Mouse (Mus musculus): ENCODE data around the gene Htr6. TPM values are rescaled to one million over a fixed set of nuclear protein-coding genes. Genes with fewer than 3 reads are reported as not detected.

The Htr6 gene
- polyA plus RNA-seq, 1 experiment from 2014 or later, result 0.11 TPM

GRCm38 (mm10) chr4:139059569-139059968, 15.8 kb downstream of the Htr6 start:
- H3K9ac ChIP-seq (ENCODE audit: low read length), result no peak overlapping the region
- ATAC-seq (ENCODE audit: insufficient read depth, low FRiP score, low TSS enrichment) (no peak), DNase-seq (ENCODE audit: low spot score) (peak; percentile 60)
- H3K9me3 ChIP-seq (ENCODE audit: control insufficient read depth, low read length), result no peaks in the 10 kb centered on the region
- H3K27me3 ChIP-seq (ENCODE audit: control insufficient read depth, insufficient read depth, low read length), result no peaks in the 10 kb centered on the region
- no peak overlapping the region for H3K27ac ChIP-seq (ENCODE audit: low read depth, low read length)
- no peaks in the 10 kb centered on the region for H3K4me1 ChIP-seq (ENCODE audit: control insufficient read depth, insufficient read depth, low read length)
- H3K4me3 ChIP-seq (ENCODE audit: low read depth, low read length), result no peak overlapping the region
- no peaks in the 10 kb centered on the region for H3K36me3 ChIP-seq (ENCODE audit: control insufficient read depth, insufficient read depth, low read length)
- no peak overlapping the region for H3K4me2 ChIP-seq (ENCODE audit: low read depth)
- WGBS, result 5% methylated on average over 7 of the region's 7 CpGs

- Histone ChIP-seq H3K36me3 (ENCODE audit: control insufficient read depth, insufficient read depth, low read length) (no peaks in the 10 kb centered on the region), H3K4me1 (ENCODE audit: control insufficient read depth, insufficient read depth, low read length) (no peaks in the 10 kb centered on the region), H3K27me3 (ENCODE audit: control insufficient read depth, insufficient read depth, low read length) (no peaks in the 10 kb centered on the region), H3K9me3 (ENCODE audit: control insufficient read depth, low read length) (no peaks in the 10 kb centered on the region), H3K4me2 (ENCODE audit: low read depth) (no peak overlapping the region), H3K4me3 (ENCODE audit: low read depth, low read length) (no peak overlapping the region), H3K27ac (ENCODE audit: low read depth, low read length) (no peak overlapping the region), H3K9ac (ENCODE audit: low read length) (no peak overlapping the region)
- WGBS, result 89% methylated on average over 5 of the region's 5 CpGs
- no peak for DNase-seq (ENCODE audit: low spot score)
- ATAC-seq (ENCODE audit: insufficient read depth, low FRiP score, low TSS enrichment), result no peak
Observed at GRCm38 (mm10) chr4:139058029-139058428, 17.3 kb downstream of the Htr6 start.

DNA sequence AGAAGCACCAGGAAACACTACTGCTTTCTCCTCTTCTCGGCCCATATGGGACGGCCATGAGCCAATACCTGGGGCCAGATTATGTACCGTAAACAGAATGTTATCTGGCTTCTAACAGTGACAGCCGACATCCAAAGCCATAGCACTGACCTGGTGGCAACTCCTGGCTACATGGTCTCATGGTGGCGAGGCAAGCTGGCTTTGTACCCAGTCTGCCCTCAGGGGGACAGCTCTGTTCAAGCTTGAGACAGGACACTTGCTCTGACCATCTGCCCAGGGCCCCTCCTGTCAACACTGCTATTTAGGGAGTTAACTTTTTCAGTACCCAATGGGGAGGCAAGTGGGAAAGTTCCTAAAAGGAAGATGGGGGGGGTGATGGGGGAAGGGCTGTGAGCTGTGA, 18.1 kb downstream of the Htr6 start:
- Histone ChIP-seq H3K4me1 (ENCODE audit: control insufficient read depth, insufficient read depth, low read length) (no peaks in the 10 kb centered on the region), H3K9me3 (ENCODE audit: control insufficient read depth, low read length) (no peaks in the 10 kb centered on the region), H3K36me3 (ENCODE audit: control insufficient read depth, insufficient read depth, low read length) (no peaks in the 10 kb centered on the region), H3K9ac (ENCODE audit: low read length) (no peak overlapping the region), H3K4me3 (ENCODE audit: low read depth, low read length) (no peak overlapping the region), H3K4me2 (ENCODE audit: low read depth) (no peak overlapping the region), H3K27ac (ENCODE audit: low read depth, low read length) (no peak overlapping the region), H3K27me3 (ENCODE audit: control insufficient read depth, insufficient read depth, low read length) (no peaks in the 10 kb centered on the region)
- ATAC-seq (ENCODE audit: insufficient read depth, low FRiP score, low TSS enrichment), result no peak
- no peak for DNase-seq (ENCODE audit: low spot score)
- 92% methylated on average over 5 of the region's 5 CpGs for WGBS

DNA sequence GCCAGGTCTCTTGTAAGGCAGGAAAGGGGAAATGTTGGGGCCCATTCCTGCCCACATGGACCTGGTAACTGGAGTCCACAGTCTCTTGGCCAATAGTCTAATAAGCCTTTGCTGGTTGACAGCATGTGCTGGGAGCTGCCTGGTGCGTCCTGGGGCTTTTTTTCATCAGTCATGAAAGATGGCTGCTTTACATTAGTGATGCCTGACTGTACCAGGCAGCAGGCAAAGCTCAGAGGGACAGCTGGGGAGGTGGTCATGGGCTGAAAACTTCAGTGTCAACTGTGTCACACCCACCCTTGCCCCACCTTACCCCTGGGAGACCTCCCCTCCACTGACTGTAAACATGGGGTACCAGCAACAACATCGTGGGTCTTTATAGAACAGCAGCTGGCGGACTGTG, 19.6 kb downstream of the Htr6 start:
- H3K27ac ChIP-seq (ENCODE audit: low read depth, low read length), result no peak overlapping the region
- no peaks in the 10 kb centered on the region for H3K9me3 ChIP-seq (ENCODE audit: control insufficient read depth, low read length)
- DNase-seq (ENCODE audit: low spot score) (no peak), ATAC-seq (ENCODE audit: insufficient read depth, low FRiP score, low TSS enrichment) (no peak)
- 67% methylated on average over 3 of the region's 3 CpGs for WGBS
- no peaks in the 10 kb centered on the region for H3K27me3 ChIP-seq (ENCODE audit: control insufficient read depth, insufficient read depth, low read length)
- H3K4me2 ChIP-seq (ENCODE audit: low read depth), result no peak overlapping the region
- no peak overlapping the region for H3K4me3 ChIP-seq (ENCODE audit: low read depth, low read length)
- H3K4me1 ChIP-seq (ENCODE audit: control insufficient read depth, insufficient read depth, low read length), result no peaks in the 10 kb centered on the region
- no peak overlapping the region for H3K9ac ChIP-seq (ENCODE audit: low read length)
- H3K36me3 ChIP-seq (ENCODE audit: control insufficient read depth, insufficient read depth, low read length), result no peaks in the 10 kb centered on the region

- 82% methylated on average over 4 of the region's 4 CpGs for WGBS
- no peaks in the 10 kb centered on the region for H3K27me3 ChIP-seq (ENCODE audit: control insufficient read depth, insufficient read depth, low read length)
- no peak for ATAC-seq (ENCODE audit: insufficient read depth, low FRiP score, low TSS enrichment)
Observed at GRCm38 (mm10) chr4:139055336-139055735, 20.0 kb downstream of the Htr6 start.

GRCm38 (mm10) chr4:139054300-139054923, 21.0 kb downstream of the Htr6 start:
- Histone ChIP-seq H3K4me1 (ENCODE audit: control insufficient read depth, insufficient read depth, low read length) (no peaks in the 10 kb centered on the region), H3K9ac (ENCODE audit: low read length) (no peak overlapping the region; the same call in 1 of the 2 replicates), H3K36me3 (ENCODE audit: control insufficient read depth, insufficient read depth, low read length) (no peaks in the 10 kb centered on the region), H3K27me3 (ENCODE audit: control insufficient read depth, insufficient read depth, low read length) (no peaks in the 10 kb centered on the region), H3K9me3 (ENCODE audit: control insufficient read depth, low read length) (no peaks in the 10 kb centered on the region), H3K4me3 (ENCODE audit: low read depth, low read length) (no peak overlapping the region), H3K27ac (ENCODE audit: low read depth, low read length) (no peak overlapping the region), H3K4me2 (ENCODE audit: low read depth) (no peak overlapping the region)
- ATAC-seq (ENCODE audit: insufficient read depth, low FRiP score, low TSS enrichment) (no peak), DNase-seq (ENCODE audit: low spot score) (no peak)
- WGBS, result 47% methylated on average over 9 of the region's 9 CpGs

More at GRCm38 (mm10) chr4:139055336-139055735, 20.0 kb downstream of the Htr6 start:
- DNase-seq (ENCODE audit: low spot score), result no peak
- no peaks in the 10 kb centered on the region for H3K9me3 ChIP-seq (ENCODE audit: control insufficient read depth, low read length)
- H3K4me3 ChIP-seq (ENCODE audit: low read depth, low read length), result no peak overlapping the region
- H3K9ac ChIP-seq (ENCODE audit: low read length), result no peak overlapping the region
- H3K4me1 ChIP-seq (ENCODE audit: control insufficient read depth, insufficient read depth, low read length), result no peaks in the 10 kb centered on the region
- H3K27ac ChIP-seq (ENCODE audit: low read depth, low read length), result no peak overlapping the region
- no peaks in the 10 kb centered on the region for H3K36me3 ChIP-seq (ENCODE audit: control insufficient read depth, insufficient read depth, low read length)
- no peak overlapping the region for H3K4me2 ChIP-seq (ENCODE audit: low read depth)

DNA sequence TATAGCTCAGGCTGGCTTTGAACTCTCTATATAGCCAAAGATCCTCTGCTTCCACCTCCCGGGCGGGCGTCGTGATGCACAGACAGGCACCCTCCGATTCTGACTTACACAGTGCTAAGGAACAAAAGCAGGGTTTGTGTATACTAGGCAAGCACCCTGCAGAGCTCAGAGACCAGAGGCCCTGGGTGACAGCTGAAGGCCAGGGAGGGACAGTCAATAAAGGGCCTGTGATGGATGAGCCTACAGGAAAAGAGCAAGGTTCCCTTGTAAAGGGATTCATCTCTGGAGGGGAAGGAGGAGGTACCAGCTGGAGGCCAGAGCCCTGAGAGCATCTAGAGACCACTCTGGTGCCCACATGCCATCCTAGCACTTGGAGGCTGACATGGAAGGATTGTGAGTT, 22.0 kb downstream of the Htr6 start:
- Histone ChIP-seq H3K36me3 (ENCODE audit: control insufficient read depth, insufficient read depth, low read length) (no peaks in the 10 kb centered on the region), H3K27ac (ENCODE audit: low read depth, low read length) (no peak overlapping the region), H3K4me2 (ENCODE audit: low read depth) (no peak overlapping the region), H3K4me3 (ENCODE audit: low read depth, low read length) (no peak overlapping the region), H3K9ac (ENCODE audit: low read length) (no peak overlapping the region), H3K4me1 (ENCODE audit: control insufficient read depth, insufficient read depth, low read length) (no peaks in the 10 kb centered on the region), H3K9me3 (ENCODE audit: control insufficient read depth, low read length) (no peaks in the 10 kb centered on the region), H3K27me3 (ENCODE audit: control insufficient read depth, insufficient read depth, low read length) (no peaks in the 10 kb centered on the region)
- no peak for DNase-seq (ENCODE audit: low spot score)
- ATAC-seq (ENCODE audit: insufficient read depth, low FRiP score, low TSS enrichment), result no peak
- WGBS, result 23% methylated on average over 5 of the region's 5 CpGs

DNA sequence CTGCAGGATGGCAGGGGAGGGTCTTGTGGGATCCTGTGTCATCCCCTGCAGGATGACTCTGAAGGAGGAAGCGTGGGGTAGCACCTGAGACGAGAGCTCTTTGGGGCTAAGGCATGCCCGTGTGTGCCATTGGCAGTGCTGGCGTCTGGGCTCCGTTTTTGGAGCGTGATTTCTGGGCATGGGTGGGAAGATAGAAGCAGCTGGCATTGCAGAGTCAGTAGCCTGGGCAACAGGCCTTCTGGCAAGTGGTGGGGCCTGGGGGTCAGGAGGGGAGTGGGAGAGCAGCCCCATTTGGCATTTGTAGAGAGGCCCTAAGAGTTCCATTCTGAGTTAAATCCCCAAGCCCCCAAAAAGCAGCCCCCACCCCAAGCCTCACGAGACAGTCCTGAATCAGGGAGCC, 22.6 kb downstream of the Htr6 start:
- Histone ChIP-seq H3K4me1 (ENCODE audit: control insufficient read depth, insufficient read depth, low read length) (no peaks in the 10 kb centered on the region), H3K36me3 (ENCODE audit: control insufficient read depth, insufficient read depth, low read length) (no peaks in the 10 kb centered on the region), H3K9me3 (ENCODE audit: control insufficient read depth, low read length) (no peaks in the 10 kb centered on the region), H3K27ac (ENCODE audit: low read depth, low read length) (no peak overlapping the region), H3K4me3 (ENCODE audit: low read depth, low read length) (no peak overlapping the region), H3K9ac (ENCODE audit: low read length) (no peak overlapping the region), H3K27me3 (ENCODE audit: control insufficient read depth, insufficient read depth, low read length) (no peaks in the 10 kb centered on the region), H3K4me2 (ENCODE audit: low read depth) (no peak overlapping the region)
- DNase-seq (ENCODE audit: low spot score) (no peak), ATAC-seq (ENCODE audit: insufficient read depth, low FRiP score, low TSS enrichment) (no peak)
- 77% methylated on average over 7 of the region's 7 CpGs for WGBS

- Histone ChIP-seq H3K36me3 (ENCODE audit: control insufficient read depth, insufficient read depth, low read length) (no peaks in the 10 kb centered on the region), H3K9me3 (ENCODE audit: control insufficient read depth, low read length) (no peaks in the 10 kb centered on the region), H3K4me3 (ENCODE audit: low read depth, low read length) (no peak overlapping the region), H3K27me3 (ENCODE audit: control insufficient read depth, insufficient read depth, low read length) (no peaks in the 10 kb centered on the region), H3K4me1 (ENCODE audit: control insufficient read depth, insufficient read depth, low read length) (no peaks in the 10 kb centered on the region), H3K9ac (ENCODE audit: low read length) (no peak overlapping the region), H3K4me2 (ENCODE audit: low read depth) (no peak overlapping the region), H3K27ac (ENCODE audit: low read depth, low read length) (no peak overlapping the region)
- DNase-seq (ENCODE audit: low spot score) (no peak), ATAC-seq (ENCODE audit: insufficient read depth, low FRiP score, low TSS enrichment) (no peak)
- WGBS, result 75% methylated on average over 6 of the region's 6 CpGs
Observed at GRCm38 (mm10) chr4:139048518-139048917, 26.9 kb downstream of the Htr6 start.

Data from neural tube, embryonic 11.5 days (tissue).